In genomic region chr3:95997203-95997721, GRCm38 (mm10) we compare ENCODE assay signal across 8 mouse cellular contexts. TPM values are rescaled to one million over a fixed set of nuclear protein-coding genes. Genes with fewer than 3 reads are reported as not detected.
DNase-seq lines count a peak whose midpoint lies in the region; ATAC-seq and TF ChIP-seq lines count a peak whose summit lies in the region.

No protein-coding gene starts in this region.

- no peak for ATAC-seq in forebrain, embryonic 11.5 days (replicated peaks; ENCODE audit: low FRiP score)
- ATAC-seq in intestine, embryonic 16.5 days = peak; percentile 27; the same call in 1 of the 2 replicates
- ATAC-seq in monocyte, adult 5-6 weeks (replicated peaks; ENCODE audit: insufficient number of reproducible peaks, low FRiP score, low TSS enrichment, poor library complexity, severe bottlenecking) = peak; percentile 7; the same call in 1 of the 2 replicates

- peak overlapping the region; percentile 95 for H3K27ac ChIP-seq in layer of hippocampus, adult 2 months
- no peak overlapping the region for H3K27ac ChIP-seq in forebrain, embryonic 11.5 days (ENCODE audit: low read depth, low read length)
- peak overlapping the region; percentile 27; the same call in 1 of the 2 replicates for H3K27ac ChIP-seq in intestine, embryonic 16.5 days (ENCODE audit: low read length)

- no peaks in the 10 kb centered on the region for H3K27me3 ChIP-seq in forebrain, embryonic 11.5 days (ENCODE audit: control insufficient read depth, insufficient read depth, low read length)
- H3K27me3 ChIP-seq in intestine, embryonic 16.5 days (replicated peaks; ENCODE audit: control insufficient read depth, insufficient read depth, low read length) = no peaks in the 10 kb centered on the region

- H3K36me3 ChIP-seq in forebrain, embryonic 11.5 days (ENCODE audit: control insufficient read depth, insufficient read depth, low read length) = no peaks in the 10 kb centered on the region; the same call in 1 of the 2 replicates
- H3K36me3 ChIP-seq in intestine, embryonic 16.5 days (ENCODE audit: control insufficient read depth, insufficient read depth, low read length) = no peaks in the 10 kb centered on the region

- H3K4me1 ChIP-seq in forebrain, embryonic 11.5 days (replicated peaks; ENCODE audit: control insufficient read depth, insufficient read depth, low read length) = peaks cover 25% of the 10 kb centered on the region
- peaks cover 10% of the 10 kb centered on the region for H3K4me1 ChIP-seq in intestine, embryonic 16.5 days (ENCODE audit: control insufficient read depth, insufficient read depth, low read length)

- H3K9ac ChIP-seq in forebrain, embryonic 11.5 days (ENCODE audit: low read length) = peak overlapping the region; percentile 98
- peak overlapping the region; percentile 4; the same call in 1 of the 2 replicates for H3K9ac ChIP-seq in intestine, embryonic 16.5 days (ENCODE audit: low read depth, low read length)

- peak overlapping the region; percentile 75; the same call in 1 of the 2 replicates for H3K4me2 ChIP-seq in forebrain, embryonic 11.5 days (ENCODE audit: low read depth, low read length, severe bottlenecking)
- peak overlapping the region; percentile 81 for H3K4me2 ChIP-seq in intestine, embryonic 16.5 days (ENCODE audit: low read depth, low read length)

- TF ChIP-seq CTCF in layer of hippocampus, adult 2 months (conservative IDR thresholded peaks at IDR 0.05) = no peak

- 25% methylated on average over 9 of the region's 9 CpGs for WGBS in forebrain, embryonic 11.5 days
- WGBS in intestine, embryonic 16.5 days = 34% methylated on average over 9 of the region's 9 CpGs

- DNase-seq in layer of hippocampus, adult 2 months (ENCODE audit: low spot score in 2 of 2) = no peak
- no peak for DNase-seq in layer of hippocampus, postnatal 14 days (ENCODE audit: low spot score in 2 of 2)
- peak; percentile 48 for DNase-seq in T-cell, adult 2 months (ENCODE audit: low spot score)
- no peak for DNase-seq in forebrain, embryonic 11.5 days (ENCODE audit: low spot score)
- DNase-seq in urinary bladder, postnatal 25 days (ENCODE audit: low spot score) = no peak
- DNase-seq in urinary bladder, postnatal 14 days (ENCODE audit: low spot score) = no peak

- no peaks in the 10 kb centered on the region for H3K9me3 ChIP-seq in forebrain, embryonic 11.5 days (ENCODE audit: control insufficient read depth, low read length)
- no peaks in the 10 kb centered on the region for H3K9me3 ChIP-seq in intestine, embryonic 16.5 days (ENCODE audit: control insufficient read depth, low read length)

- peak overlapping the region; percentile 78; the same call in 1 of the 2 replicates for H3K4me3 ChIP-seq in layer of hippocampus, adult 2 months
- peak overlapping the region; percentile 83; the same call in 1 of the 2 replicates for H3K4me3 ChIP-seq in forebrain, embryonic 11.5 days (ENCODE audit: low read depth, low read length)
- H3K4me3 ChIP-seq in intestine, embryonic 16.5 days (ENCODE audit: low read length) = peak overlapping the region; percentile 64

RNA-seq across cellular contexts. Expression of gene Plekho1, which starts 1.5 kb away (rescaled TPM):
- 10 to 100 TPM; 39.3 to 44.1 TPM for total RNA-seq in layer of hippocampus, adult 2 months (2021)
- total RNA-seq in layer of hippocampus, postnatal 14 days (2021) = 10 to 100 TPM; 43.7 to 44.5 TPM
- polyA plus RNA-seq in forebrain, embryonic 11.5 days (2014; fragmentation: Nextera tagmentation; extraction: Ambion mirVana) = 82.5 and 85.6 TPM in 2 replicates
- 17.3 and 17.7 TPM in 2 replicates for polyA plus RNA-seq in intestine, embryonic 16.5 days (2015; fragmentation: Nextera tagmentation; extraction: Ambion mirVana)
- 73.1 to 144 TPM (median 131 TPM) in 3 replicates for total RNA-seq in monocyte, adult 5-6 weeks (2017)
